Mouse (Mus musculus) megakaryocyte, embryonic 14.5 days (primary cell): Measurements from ENCODE around the gene Mfrp. TPM values are rescaled to one million over a fixed set of nuclear protein-coding genes. Genes with fewer than 3 reads are reported as not detected.

Source experiments
- H3K27me3 ChIP-seq: replicated peaks from 2 replicates; pipeline ENCODE3; 2012; ENCODE audit warnings: inconsistent platforms
- H3K36me3 ChIP-seq: replicated peaks from 2 replicates; pipeline ENCODE3; 2012; ENCODE audit warnings: low read length, inconsistent platforms, mixed read lengths
- H3K4me1 ChIP-seq: 2 replicates; pipeline ENCODE4 v1.6.1; 2012; ENCODE audit warnings: inconsistent platforms
- H3K4me3 ChIP-seq: replicated peaks from 2 replicates; pipeline ENCODE3; 2012; ENCODE audit warnings: moderate library complexity, mild to moderate bottlenecking, inconsistent platforms
- H3K9me3 ChIP-seq: 2 replicates; pipeline ENCODE4 v1.6.1; 2012; ENCODE audit warnings: inconsistent platforms
- FLI1 ChIP-seq: IDR thresholded peaks from 2 replicates; pipeline ENCODE4 v1.6.1; 2012; ENCODE audit warnings: low read length, inconsistent platforms, mixed read lengths
- GATA1 ChIP-seq: IDR thresholded peaks from 3 replicates; pipeline ENCODE4 v1.6.1; 2012; ENCODE audit warnings: mixed read lengths, low read length, inconsistent platforms, borderline replicate concordance
- polyA plus RNA-seq: library from polyadenylated mRNA; stranded (reverse); fragments of >175 nt; gene quantifications from 2 replicates; pipeline ENCODE4 v1.2.3, GENCODE M21; 2012; ENCODE audit warnings: low replicate concordance; ENCODE audit not compliant: insufficient read depth

Gene Mfrp
- polyA plus RNA-seq, 1 experiment: not detected

- TF ChIP-seq GATA1 (no peak), FLI1 (no peak)
- Histone ChIP-seq H3K4me1 (peaks cover 39% of the 10 kb centered on the region), H3K27me3 (peaks cover 84% of the 10 kb centered on the region), H3K4me3 (no peak overlapping the region), H3K9me3 (no peaks in the 10 kb centered on the region), H3K36me3 (no peaks in the 10 kb centered on the region)
These were observed 23.3 kb upstream of the Mfrp start for GRCm38 (mm10) chr9:44078136-44078797.

- Histone ChIP-seq H3K27me3 (peaks cover 90% of the 10 kb centered on the region), H3K4me1 (peaks cover 48% of the 10 kb centered on the region), H3K36me3 (no peaks in the 10 kb centered on the region), H3K9me3 (no peaks in the 10 kb centered on the region), H3K4me3 (no peak overlapping the region)
- TF ChIP-seq GATA1 (no peak), FLI1 (no peak)
These were observed 22.4 kb upstream of the Mfrp start for GRCm38 (mm10) chr9:44078955-44079756.

- H3K27me3 ChIP-seq: peaks cover 88% of the 10 kb centered on the region
These were observed 21.3 kb upstream of the Mfrp start for GRCm38 (mm10) chr9:44079997-44080780.

GRCm38 (mm10) chr9:44080953-44081352 lies 20.6 kb upstream of the Mfrp start:
- Histone ChIP-seq H3K4me3 (no peak overlapping the region), H3K27me3 (peaks cover 88% of the 10 kb centered on the region), H3K4me1 (peaks cover 64% of the 10 kb centered on the region), H3K9me3 (no peaks in the 10 kb centered on the region), H3K36me3 (no peaks in the 10 kb centered on the region)
- TF ChIP-seq GATA1: no peak
- no peak for TF ChIP-seq FLI1

More at GRCm38 (mm10) chr9:44079997-44080780, 21.3 kb upstream of the Mfrp start:
- H3K36me3 ChIP-seq: no peaks in the 10 kb centered on the region
- H3K9me3 ChIP-seq: no peaks in the 10 kb centered on the region
- TF ChIP-seq GATA1 (no peak), FLI1 (no peak)
- peaks cover 57% of the 10 kb centered on the region for H3K4me1 ChIP-seq
- H3K4me3 ChIP-seq: no peak overlapping the region

GRCm38 (mm10) chr9:44081581-44081980 lies 19.9 kb upstream of the Mfrp start:
- H3K27me3 ChIP-seq: peaks cover 86% of the 10 kb centered on the region
- H3K4me3 ChIP-seq: no peak overlapping the region
- no peaks in the 10 kb centered on the region for H3K9me3 ChIP-seq
- H3K36me3 ChIP-seq: no peaks in the 10 kb centered on the region
- TF ChIP-seq FLI1 (no peak), GATA1 (no peak)
- H3K4me1 ChIP-seq: peaks cover 68% of the 10 kb centered on the region

- Histone ChIP-seq H3K27me3 (peaks cover 82% of the 10 kb centered on the region), H3K4me3 (no peak overlapping the region)
These were observed 19.3 kb upstream of the Mfrp start for GRCm38 (mm10) chr9:44082266-44082665.

GRCm38 (mm10) chr9:44083392-44084121 lies 18.0 kb upstream of the Mfrp start:
- Histone ChIP-seq H3K4me3 (peak overlapping the region; percentile 83), H3K9me3 (no peaks in the 10 kb centered on the region), H3K36me3 (no peaks in the 10 kb centered on the region), H3K27me3 (peaks cover 71% of the 10 kb centered on the region), H3K4me1 (peaks cover 76% of the 10 kb centered on the region)
- TF ChIP-seq FLI1: no peak
- TF ChIP-seq GATA1: no peak

More at GRCm38 (mm10) chr9:44082266-44082665, 19.3 kb upstream of the Mfrp start:
- Histone ChIP-seq H3K9me3 (no peaks in the 10 kb centered on the region), H3K4me1 (peaks cover 69% of the 10 kb centered on the region), H3K36me3 (no peaks in the 10 kb centered on the region)
- TF ChIP-seq FLI1 (no peak), GATA1 (no peak)

- Histone ChIP-seq H3K4me1 (peaks cover 76% of the 10 kb centered on the region), H3K4me3 (peak overlapping the region; percentile 93), H3K36me3 (no peaks in the 10 kb centered on the region), H3K27me3 (peaks cover 64% of the 10 kb centered on the region), H3K9me3 (no peaks in the 10 kb centered on the region)
- TF ChIP-seq GATA1 (no peak), FLI1 (no peak)
These were observed 17.3 kb upstream of the Mfrp start for GRCm38 (mm10) chr9:44084236-44084635.

GRCm38 (mm10) chr9:44084659-44085229 lies 16.8 kb upstream of the Mfrp start:
- TF ChIP-seq FLI1: no peak
- H3K9me3 ChIP-seq: no peaks in the 10 kb centered on the region
- peaks cover 76% of the 10 kb centered on the region for H3K4me1 ChIP-seq
- no peaks in the 10 kb centered on the region for H3K36me3 ChIP-seq
- H3K27me3 ChIP-seq: peaks cover 59% of the 10 kb centered on the region
- peak overlapping the region; percentile 93 for H3K4me3 ChIP-seq
